Mouse (Mus musculus): ENCODE measurements around the gene Afap1l2.

Afap1l2 gene

DNA sequence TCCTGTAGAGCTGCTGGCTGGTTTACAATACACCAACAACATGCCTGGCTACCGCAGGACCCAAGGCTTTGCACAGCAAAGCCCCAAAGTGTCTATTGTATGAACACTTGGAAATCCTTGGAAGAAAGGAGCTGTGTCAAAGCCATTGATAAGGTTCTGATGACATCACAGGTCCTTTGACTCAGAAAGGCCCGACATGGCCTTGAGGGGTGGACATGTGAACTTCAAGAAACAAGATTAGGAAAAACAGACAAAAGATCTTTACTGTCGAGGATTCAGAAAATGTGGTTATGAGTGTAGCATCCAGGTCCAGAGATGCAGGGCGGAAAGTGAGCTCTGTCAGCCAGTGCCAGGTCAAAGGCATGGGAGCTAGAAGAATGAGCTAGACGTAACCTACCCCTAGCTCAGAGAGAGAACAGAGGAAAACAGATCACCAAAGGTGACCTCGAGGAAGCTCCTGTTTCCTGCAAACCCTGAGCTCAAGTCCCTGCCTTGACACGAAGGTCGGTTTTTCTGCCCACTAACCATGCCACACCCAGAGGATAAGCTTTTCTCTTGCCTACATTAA is 15.0 kb downstream of the Afap1l2 start:
- TF ChIP-seq POU5F1 (IDR thresholded peaks at IDR 0.05; ENCODE audit: borderline replicate concordance, low read length): no peak
- TF ChIP-seq NANOG (IDR thresholded peaks at IDR 0.05; ENCODE audit: borderline replicate concordance, low read length): no peak
- no peak for TF ChIP-seq CTCF (conservative IDR thresholded peaks at IDR 0.05; ENCODE audit: low read length)
- H3K9me3 ChIP-seq (ENCODE audit: low read length): no peaks in the 10 kb centered on the region
- H3K27me3 ChIP-seq (ENCODE audit: insufficient read depth, low read length): peaks cover 13% of the 10 kb centered on the region

DNA sequence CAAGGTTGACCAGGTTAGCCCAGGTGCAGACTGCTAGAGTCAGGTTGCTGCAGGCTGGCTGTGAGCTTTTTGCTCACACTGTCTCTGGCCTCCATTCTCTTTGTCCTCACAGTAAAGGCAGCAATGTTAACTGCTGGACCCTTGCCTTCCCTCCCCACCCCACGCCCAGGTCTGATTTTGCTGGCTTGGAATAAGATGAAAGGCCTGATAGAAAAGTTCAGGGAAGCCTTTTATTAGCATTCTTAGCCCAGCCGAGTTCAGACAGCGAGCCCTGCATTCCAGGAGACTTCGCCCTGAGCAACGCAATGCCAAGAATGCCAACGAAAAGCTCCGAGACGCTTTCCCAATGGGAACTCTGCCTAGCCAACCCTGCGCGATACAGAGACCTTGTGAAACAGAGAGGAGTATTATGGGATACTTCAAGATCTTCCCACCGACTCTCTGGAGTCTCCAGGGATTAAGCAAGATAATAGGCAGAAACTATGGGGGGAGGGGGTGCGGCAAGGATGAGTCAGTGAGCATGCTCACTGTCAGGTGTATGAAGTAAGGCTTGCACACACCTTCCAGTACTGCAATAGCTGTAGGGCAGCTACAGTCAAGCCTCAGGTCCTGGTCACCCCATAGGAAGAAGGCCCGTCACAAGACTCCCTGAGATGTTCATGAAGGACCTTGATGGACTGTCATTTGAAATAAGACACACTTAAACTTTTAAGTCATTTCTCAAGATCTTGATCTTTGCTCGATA is 17.5 kb downstream of the Afap1l2 start:
- H3K4me3 ChIP-seq (replicated peaks; ENCODE audit: low read length): no peak overlapping the region
- H3K36me3 ChIP-seq (ENCODE audit: insufficient read depth, low read length): no peaks in the 10 kb centered on the region
- H3K9me3 ChIP-seq (ENCODE audit: low read length): no peaks in the 10 kb centered on the region
- peaks cover 36% of the 10 kb centered on the region for H3K4me1 ChIP-seq (replicated peaks; ENCODE audit: low read depth, low read length)
- no peak for TF ChIP-seq NANOG (IDR thresholded peaks at IDR 0.05; ENCODE audit: borderline replicate concordance, low read length)
- no peak for TF ChIP-seq POU5F1 (IDR thresholded peaks at IDR 0.05; ENCODE audit: borderline replicate concordance, low read length)
- TF ChIP-seq CTCF (conservative IDR thresholded peaks at IDR 0.05; ENCODE audit: low read length): no peak
- H3K27me3 ChIP-seq (ENCODE audit: insufficient read depth, low read length): peaks cover 16% of the 10 kb centered on the region

More for the DNA sequence above, 15.0 kb downstream of the Afap1l2 start:
- H3K4me1 ChIP-seq (replicated peaks; ENCODE audit: low read depth, low read length): peaks cover 30% of the 10 kb centered on the region
- H3K4me3 ChIP-seq (replicated peaks; ENCODE audit: low read length): no peak overlapping the region
- H3K36me3 ChIP-seq (ENCODE audit: insufficient read depth, low read length): no peaks in the 10 kb centered on the region

DNA sequence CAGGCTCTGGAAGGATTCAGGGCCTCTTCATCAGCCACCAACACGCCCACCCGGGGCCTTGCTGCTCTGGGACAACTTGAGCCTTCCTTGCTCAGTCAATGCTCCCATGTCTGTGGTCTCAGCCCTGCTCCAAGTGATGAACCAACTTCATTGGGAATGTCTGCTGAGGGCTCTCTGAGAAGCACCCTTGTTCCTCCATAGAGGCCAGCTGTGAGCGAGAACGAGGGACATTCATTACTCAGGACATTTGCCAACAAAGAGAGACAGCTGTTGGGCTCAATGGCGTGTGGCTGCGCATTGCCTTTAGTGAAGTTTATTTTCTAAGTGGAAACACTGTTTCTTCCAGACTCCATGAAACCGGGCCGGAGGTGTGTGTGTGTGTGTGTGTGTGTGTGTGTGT is 18.9 kb downstream of the Afap1l2 start:
- H3K36me3 ChIP-seq (ENCODE audit: insufficient read depth, low read length): no peaks in the 10 kb centered on the region
- H3K9me3 ChIP-seq (ENCODE audit: low read length): no peaks in the 10 kb centered on the region
- peaks cover 16% of the 10 kb centered on the region for H3K27me3 ChIP-seq (ENCODE audit: insufficient read depth, low read length)
- peaks cover 36% of the 10 kb centered on the region for H3K4me1 ChIP-seq (replicated peaks; ENCODE audit: low read depth, low read length)
- no peak for TF ChIP-seq NANOG (IDR thresholded peaks at IDR 0.05; ENCODE audit: borderline replicate concordance, low read length)
- no peak overlapping the region for H3K4me3 ChIP-seq (replicated peaks; ENCODE audit: low read length)

DNA sequence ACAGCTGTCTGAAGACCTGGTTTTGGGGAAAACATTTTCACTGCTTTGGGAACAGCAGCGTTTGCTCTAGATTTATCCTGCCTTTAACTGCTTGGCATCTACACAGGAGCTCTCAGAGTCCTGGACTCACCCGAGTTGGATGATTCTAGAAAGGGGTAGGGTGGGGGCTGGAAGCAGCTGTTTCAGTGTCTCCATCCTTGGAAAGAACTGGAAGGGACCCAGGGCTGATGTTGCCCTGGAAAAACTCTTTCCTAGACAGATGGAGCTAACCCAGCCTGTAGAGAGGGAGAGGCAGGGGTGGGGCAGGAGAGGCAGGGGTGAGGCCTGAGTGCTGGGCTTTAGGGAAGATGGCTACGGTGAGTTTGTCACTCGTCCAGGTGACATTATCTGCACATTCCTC is 23.8 kb downstream of the Afap1l2 start:
- TF ChIP-seq CTCF (conservative IDR thresholded peaks at IDR 0.05; ENCODE audit: low read length) (no peak), POU5F1 (IDR thresholded peaks at IDR 0.05; ENCODE audit: borderline replicate concordance, low read length) (no peak), NANOG (IDR thresholded peaks at IDR 0.05; ENCODE audit: borderline replicate concordance, low read length) (no peak)

DNA sequence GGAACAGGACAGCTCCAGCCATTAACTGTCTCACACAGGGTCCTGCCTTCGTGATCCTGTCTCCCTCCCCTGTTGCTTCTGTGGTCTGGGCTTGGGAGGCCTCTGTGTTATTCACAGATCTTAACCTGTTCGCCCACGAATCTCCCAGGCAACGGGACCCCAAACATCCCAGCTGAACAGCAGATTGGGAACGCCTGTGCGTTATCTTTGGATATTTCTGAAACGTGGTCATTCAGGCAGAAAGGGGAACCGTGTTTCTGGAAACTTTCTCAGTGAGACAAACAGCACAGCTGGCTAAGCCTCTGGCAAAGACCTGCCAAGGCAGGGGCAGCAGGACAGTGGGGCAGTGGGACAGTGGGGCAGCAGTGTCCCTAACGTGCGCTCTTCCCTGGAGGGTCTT is 24.3 kb downstream of the Afap1l2 start:
- Histone ChIP-seq H3K36me3 (ENCODE audit: insufficient read depth, low read length) (no peaks in the 10 kb centered on the region), H3K4me1 (replicated peaks; ENCODE audit: low read depth, low read length) (peaks cover 26% of the 10 kb centered on the region), H3K27me3 (ENCODE audit: insufficient read depth, low read length) (peaks cover 3% of the 10 kb centered on the region), H3K4me3 (replicated peaks; ENCODE audit: low read length) (no peak overlapping the region), H3K9me3 (ENCODE audit: low read length) (no peaks in the 10 kb centered on the region)
- no peak for TF ChIP-seq POU5F1 (IDR thresholded peaks at IDR 0.05; ENCODE audit: borderline replicate concordance, low read length)
- TF ChIP-seq CTCF (conservative IDR thresholded peaks at IDR 0.05; ENCODE audit: low read length): no peak
- no peak for TF ChIP-seq NANOG (IDR thresholded peaks at IDR 0.05; ENCODE audit: borderline replicate concordance, low read length)

More for the DNA sequence above, 23.8 kb downstream of the Afap1l2 start:
- H3K9me3 ChIP-seq (ENCODE audit: low read length): no peaks in the 10 kb centered on the region
- peaks cover 8% of the 10 kb centered on the region for H3K27me3 ChIP-seq (ENCODE audit: insufficient read depth, low read length)
- H3K4me1 ChIP-seq (replicated peaks; ENCODE audit: low read depth, low read length): peaks cover 28% of the 10 kb centered on the region
- H3K4me3 ChIP-seq (replicated peaks; ENCODE audit: low read length): no peak overlapping the region
- no peaks in the 10 kb centered on the region for H3K36me3 ChIP-seq (ENCODE audit: insufficient read depth, low read length)

DNA sequence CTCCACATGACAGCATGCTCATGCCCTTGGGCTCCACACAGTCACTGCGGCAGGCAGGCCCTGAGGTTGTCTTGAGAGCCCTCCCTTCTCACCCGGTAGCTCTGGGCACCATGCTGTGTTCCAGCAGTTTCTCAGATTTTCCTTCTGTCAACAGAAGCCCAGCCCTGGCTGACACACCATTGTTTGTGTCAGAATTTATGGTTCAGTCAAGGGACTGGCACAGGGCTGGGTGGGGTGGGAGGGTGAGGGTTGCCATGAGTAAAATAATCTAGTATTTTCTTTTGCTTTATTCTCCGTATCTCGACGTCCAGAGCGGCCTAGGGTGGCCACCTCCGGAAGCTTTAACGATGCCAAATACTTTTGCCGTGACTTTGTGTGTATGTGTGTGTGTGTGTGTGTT is 26.3 kb downstream of the Afap1l2 start:
- Histone ChIP-seq H3K4me1 (replicated peaks; ENCODE audit: low read depth, low read length) (peaks cover 9% of the 10 kb centered on the region), H3K27me3 (ENCODE audit: insufficient read depth, low read length) (peaks cover 3% of the 10 kb centered on the region; the same call in 1 of the 2 replicates), H3K4me3 (replicated peaks; ENCODE audit: low read length) (no peak overlapping the region), H3K9me3 (ENCODE audit: low read length) (no peaks in the 10 kb centered on the region), H3K36me3 (ENCODE audit: insufficient read depth, low read length) (no peaks in the 10 kb centered on the region)
- TF ChIP-seq POU5F1 (IDR thresholded peaks at IDR 0.05; ENCODE audit: borderline replicate concordance, low read length): no peak
- TF ChIP-seq CTCF (conservative IDR thresholded peaks at IDR 0.05; ENCODE audit: low read length): no peak
- no peak for TF ChIP-seq NANOG (IDR thresholded peaks at IDR 0.05; ENCODE audit: borderline replicate concordance, low read length)

DNA sequence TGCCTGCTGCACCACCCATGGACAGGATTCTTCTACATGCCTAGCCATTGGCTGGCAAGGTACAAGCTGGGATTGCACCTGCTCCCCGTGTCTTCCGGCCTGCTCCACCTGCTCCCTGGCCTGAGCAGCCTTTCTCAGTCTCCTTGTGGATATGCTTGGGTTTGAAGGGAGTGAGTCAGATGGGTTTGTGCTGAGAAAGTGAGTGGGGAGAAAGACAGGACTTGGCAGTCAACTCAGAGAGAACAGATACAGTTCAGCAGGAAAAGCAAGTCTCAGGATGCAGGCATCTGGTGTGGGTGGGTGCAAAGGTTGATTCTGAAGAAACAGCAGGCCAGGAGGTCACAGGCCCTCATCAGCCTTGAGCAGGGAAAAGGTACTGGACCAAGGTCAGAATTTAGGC is 27.2 kb downstream of the Afap1l2 start:
- Histone ChIP-seq H3K4me3 (replicated peaks; ENCODE audit: low read length) (no peak overlapping the region), H3K9me3 (ENCODE audit: low read length) (peaks cover 4% of the 10 kb centered on the region; the same call in 1 of the 2 replicates), H3K27me3 (ENCODE audit: insufficient read depth, low read length) (no peaks in the 10 kb centered on the region), H3K4me1 (replicated peaks; ENCODE audit: low read depth, low read length) (peaks cover under 1% of the 10 kb centered on the region; the same call in 1 of the 2 replicates), H3K36me3 (ENCODE audit: insufficient read depth, low read length) (no peaks in the 10 kb centered on the region)
- TF ChIP-seq POU5F1 (IDR thresholded peaks at IDR 0.05; ENCODE audit: borderline replicate concordance, low read length) (no peak), CTCF (conservative IDR thresholded peaks at IDR 0.05; ENCODE audit: low read length) (no peak), NANOG (IDR thresholded peaks at IDR 0.05; ENCODE audit: borderline replicate concordance, low read length) (no peak)

DNA sequence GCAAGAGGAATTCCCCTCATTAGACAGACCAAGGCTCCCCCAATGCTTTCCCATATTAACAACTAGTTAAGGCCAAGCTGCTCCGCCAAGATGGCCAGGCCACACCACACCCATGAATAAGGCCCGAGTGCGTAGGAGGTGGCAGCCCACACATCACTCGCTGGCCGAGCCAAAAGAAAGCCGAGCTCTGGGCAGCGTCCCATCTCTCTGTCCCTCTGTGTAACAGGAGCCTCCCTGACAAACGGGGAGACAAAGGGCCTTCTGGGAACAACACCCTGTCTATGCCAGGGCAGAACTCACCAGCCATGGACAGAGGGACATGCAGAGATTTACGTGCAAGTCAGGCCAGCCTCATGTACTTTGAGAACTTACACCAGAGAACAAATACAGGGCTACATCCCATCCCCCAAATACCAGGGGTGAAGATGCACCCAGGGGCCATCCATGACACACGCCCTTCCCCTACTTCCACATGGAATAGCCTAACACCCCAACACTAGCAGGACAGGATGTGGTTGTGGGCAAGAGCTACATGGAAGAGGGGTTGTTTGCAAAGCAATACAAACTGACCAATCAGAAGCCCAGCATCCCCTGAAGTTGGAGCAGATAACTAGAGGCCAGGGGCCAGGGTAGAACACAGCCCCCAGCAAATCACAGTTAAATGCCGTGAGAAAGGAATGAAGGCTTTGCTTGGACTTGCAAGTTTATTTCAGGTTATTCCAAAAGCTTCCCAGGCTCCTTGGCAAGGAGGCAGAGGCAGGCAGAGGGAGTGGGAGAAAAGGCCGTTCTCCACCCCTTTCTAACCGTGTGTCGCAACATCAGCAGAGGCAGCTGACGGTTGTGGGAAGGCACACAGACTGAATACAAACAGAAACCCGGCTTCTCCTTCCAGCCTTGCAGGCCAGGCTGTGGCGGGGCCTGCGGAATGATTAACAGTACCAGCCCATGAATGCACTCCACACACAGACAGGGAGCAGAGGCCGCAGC is 30.8 kb downstream of the Afap1l2 start:
- Histone ChIP-seq H3K4me3 (replicated peaks; ENCODE audit: low read length) (no peak overlapping the region), H3K9me3 (ENCODE audit: low read length) (peaks cover 4% of the 10 kb centered on the region; the same call in 1 of the 2 replicates), H3K4me1 (replicated peaks; ENCODE audit: low read depth, low read length) (no peaks in the 10 kb centered on the region), H3K27me3 (ENCODE audit: insufficient read depth, low read length) (no peaks in the 10 kb centered on the region), H3K36me3 (ENCODE audit: insufficient read depth, low read length) (no peaks in the 10 kb centered on the region)
- TF ChIP-seq CTCF (conservative IDR thresholded peaks at IDR 0.05; ENCODE audit: low read length): no peak
- no peak for TF ChIP-seq NANOG (IDR thresholded peaks at IDR 0.05; ENCODE audit: borderline replicate concordance, low read length)
- TF ChIP-seq POU5F1 (IDR thresholded peaks at IDR 0.05; ENCODE audit: borderline replicate concordance, low read length): no peak
